Mouse (Mus musculus): ENCODE measurements around the gene Colgalt2. TPM values are rescaled to one million over a fixed set of nuclear protein-coding genes. Genes with fewer than 3 reads are reported as not detected.

Colgalt2 gene
- total RNA-seq, 2 experiments from 2014 or later, result 5.5 to 6.8 TPM

DNA sequence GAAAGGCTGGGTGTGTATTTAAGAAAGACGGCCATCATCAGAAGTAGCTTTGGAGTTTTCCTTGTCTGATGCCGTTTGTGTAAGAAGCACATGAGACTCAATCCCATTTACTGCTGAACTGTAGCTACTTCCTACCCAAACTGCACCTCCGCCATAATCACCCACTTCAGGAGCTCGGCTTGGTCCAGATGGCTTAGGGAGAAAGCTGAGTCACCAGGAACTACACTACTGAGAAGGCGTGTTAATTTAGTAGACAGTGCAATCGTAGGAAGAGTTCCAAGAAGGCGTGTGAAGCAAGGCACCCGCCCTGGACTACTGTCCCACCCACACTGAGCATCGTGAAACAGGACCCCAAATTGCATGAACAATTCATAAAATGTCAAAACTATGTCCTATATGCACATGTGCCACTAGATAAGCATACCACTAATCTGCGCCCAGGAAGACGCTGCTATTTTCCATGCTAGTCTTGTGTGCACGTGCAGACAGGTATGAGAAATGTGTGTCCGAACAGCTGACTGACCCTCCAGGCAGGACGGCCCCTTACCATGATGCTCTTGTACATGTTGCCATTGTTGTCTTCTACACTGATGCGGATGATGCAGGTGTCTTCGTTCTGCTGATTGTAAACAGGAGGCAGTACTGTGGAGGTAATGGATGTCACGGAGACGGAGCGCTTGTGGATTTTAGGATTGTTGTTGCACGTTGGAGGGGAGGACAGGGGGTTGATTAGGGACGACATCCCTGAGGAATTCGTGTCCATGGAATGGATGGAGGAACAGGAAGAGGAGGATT, 124.7 kb downstream of the Colgalt2 start:
- intact Hi-C loops (cut with DNase I), result loop anchor here (2.0 to 5.0 kb wide), 5 partner anchors 122 to 702 kb away; partner anchors contain the start of genes Arpc5, Rgl1 and Smg7

DNA sequence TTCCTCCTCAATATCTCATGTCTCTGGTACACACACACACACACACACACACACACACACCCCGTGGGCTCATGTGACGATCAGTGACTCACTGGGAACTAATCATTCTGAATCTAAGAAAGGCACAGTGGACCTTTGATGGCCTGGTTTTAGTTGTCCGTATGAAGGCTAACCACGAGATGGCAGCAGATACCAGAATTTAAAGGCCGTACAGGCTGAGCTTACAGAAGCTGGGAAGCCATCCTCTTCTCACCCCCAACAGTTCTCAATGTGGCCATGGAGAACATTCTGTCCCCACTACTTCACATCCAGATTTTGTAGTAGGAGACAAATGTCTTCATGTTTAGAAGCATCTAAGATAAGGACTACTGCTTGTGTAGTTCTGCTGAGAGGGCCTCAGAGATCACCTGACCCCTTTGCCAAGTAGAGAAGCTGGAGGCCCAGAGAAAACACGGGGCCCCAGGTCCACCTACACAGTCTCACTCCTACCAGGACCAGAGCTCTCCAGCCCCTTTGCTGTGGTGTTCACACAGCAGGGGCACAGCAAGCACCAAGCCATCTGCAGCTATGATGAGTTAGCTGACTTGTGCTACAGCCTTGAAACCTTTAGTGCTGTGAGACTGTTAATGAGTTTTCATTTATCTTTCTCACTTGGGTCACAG, 125.5 kb downstream of the Colgalt2 start:
- intact Hi-C loops (cut with DNase I), result loop anchor here (1.0 to 5.0 kb wide), 8 partner anchors 102 to 703 kb away; partner anchors contain the start of genes Arpc5, Rgl1 and Smg7
- peak; percentile 82 to 91 for DNase-seq (ENCODE audit: low spot score in 2 of 2)

More for the DNA sequence above, 124.7 kb downstream of the Colgalt2 start:
- DNase-seq (ENCODE audit: low spot score in 2 of 2), result peak; percentile 66 to 97

DNA sequence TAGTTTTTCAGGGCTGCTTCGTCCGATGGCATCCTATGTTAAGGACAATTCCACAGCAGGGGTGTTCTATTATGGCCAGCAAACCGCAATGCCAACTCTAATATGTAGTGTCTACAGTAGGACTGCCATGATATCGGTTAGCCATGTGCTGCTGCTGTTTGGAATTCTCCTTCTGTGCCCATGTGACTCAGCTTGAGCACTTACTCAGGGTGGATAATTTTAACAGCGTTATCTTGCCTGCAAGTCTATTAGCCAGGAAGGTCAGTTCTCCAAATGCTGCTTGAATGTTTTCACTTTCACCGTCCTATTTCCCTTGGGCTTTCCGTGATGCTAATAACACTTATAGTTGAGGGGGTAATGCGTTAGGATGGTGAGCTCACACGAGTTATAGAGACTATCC, 126.5 kb downstream of the Colgalt2 start:
- intact Hi-C loops (cut with DNase I), result loop anchor here (5.0 kb wide), 1 partner anchor 101 kb away; no protein-coding TSS in a partner anchor
- no peak for DNase-seq (ENCODE audit: low spot score in 2 of 2)

DNA sequence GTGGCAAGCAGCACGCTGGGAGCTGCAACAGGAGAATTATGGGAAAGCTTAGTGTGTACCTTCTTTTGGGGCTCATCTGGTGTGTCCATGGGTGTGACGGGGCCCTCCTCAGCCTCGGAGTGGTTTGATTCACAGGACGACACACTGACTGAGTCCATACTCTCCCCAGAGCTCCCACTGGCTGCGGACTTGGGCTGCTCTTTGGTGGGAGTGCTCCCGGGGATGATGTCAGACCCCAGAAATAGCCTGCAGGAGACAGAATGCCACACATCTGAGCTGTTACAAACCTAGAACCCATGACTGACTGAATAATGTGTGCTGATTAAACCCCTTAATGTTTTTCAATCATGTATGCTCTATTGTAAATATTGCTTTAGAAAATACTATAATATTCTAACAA, 128.6 kb downstream of the Colgalt2 start:
- intact Hi-C loops (cut with DNase I), result loop anchor here (5.0 kb wide), 1 partner anchor 99 kb away; no protein-coding TSS in a partner anchor

DNA sequence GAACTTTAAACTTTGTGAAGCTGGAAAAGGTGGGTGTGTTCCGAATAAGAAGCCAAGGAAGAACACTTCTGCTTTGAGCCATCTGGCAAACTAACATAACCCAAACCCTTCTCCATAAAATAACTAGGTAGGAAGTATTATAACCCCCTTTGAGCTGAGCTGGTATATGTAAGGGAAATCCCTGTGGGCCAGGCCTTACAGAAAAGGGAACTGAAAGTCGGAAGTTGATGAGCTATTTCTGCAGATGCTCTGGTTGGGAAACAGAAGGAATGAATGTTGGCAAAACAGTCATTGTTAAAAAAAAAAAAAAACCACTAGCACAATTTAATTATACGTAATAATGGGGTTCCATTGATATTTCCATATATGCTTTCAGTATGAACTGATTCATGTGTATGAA, 129.1 kb downstream of the Colgalt2 start:
- DNase-seq (ENCODE audit: low spot score in 2 of 2), result no peak
- intact Hi-C loops (cut with DNase I), result loop anchor here (5.0 kb wide), 1 partner anchor 99 kb away; no protein-coding TSS in a partner anchor

More for the DNA sequence above, 128.6 kb downstream of the Colgalt2 start:
- DNase-seq (ENCODE audit: low spot score in 2 of 2), result no peak

DNA sequence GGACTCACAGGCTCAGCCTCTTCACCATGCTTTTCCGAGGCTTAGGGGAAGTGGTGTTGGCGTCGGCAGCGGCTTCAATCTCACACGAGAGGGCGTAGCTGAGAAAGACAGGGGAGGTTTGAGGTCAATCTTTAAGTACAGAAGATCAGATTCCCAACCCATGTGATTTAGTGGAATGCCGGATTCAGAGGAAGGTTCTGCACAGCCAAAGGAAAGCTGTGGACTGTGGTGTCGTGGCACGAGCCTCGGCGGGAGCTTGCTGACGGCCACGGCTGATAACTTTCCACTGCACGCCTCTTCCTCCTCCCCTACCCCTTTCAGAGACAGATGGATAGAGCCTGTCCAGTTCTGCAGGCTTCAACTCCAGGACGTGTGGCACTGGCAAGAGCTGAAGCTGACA, 131.9 kb downstream of the Colgalt2 start:
- intact Hi-C loops (cut with DNase I), result no loop called here
- DNase-seq (ENCODE audit: low spot score in 2 of 2), result no peak

DNA sequence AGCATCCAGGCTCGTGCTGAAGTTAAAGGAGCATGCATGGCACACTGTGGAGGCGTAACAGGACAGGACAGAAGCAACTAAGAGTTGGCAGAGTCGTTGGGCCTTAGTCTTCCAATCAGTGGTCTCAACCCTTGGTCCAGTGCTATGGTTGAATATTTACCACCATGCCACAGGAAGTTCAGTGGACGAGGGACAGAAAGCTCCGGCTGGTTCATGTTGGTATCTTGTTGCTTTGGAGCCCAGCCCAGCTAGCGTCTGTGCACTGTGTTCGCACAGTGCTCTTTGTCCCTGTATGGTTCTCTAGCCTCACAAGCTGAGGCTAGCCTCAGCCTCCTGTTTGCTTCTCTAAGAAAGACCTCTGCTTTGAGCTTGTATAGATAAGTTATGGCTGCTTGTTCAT, 134.9 kb downstream of the Colgalt2 start:
- DNase-seq (ENCODE audit: low spot score in 2 of 2), result no peak
- intact Hi-C loops (cut with DNase I), result no loop called here

DNA sequence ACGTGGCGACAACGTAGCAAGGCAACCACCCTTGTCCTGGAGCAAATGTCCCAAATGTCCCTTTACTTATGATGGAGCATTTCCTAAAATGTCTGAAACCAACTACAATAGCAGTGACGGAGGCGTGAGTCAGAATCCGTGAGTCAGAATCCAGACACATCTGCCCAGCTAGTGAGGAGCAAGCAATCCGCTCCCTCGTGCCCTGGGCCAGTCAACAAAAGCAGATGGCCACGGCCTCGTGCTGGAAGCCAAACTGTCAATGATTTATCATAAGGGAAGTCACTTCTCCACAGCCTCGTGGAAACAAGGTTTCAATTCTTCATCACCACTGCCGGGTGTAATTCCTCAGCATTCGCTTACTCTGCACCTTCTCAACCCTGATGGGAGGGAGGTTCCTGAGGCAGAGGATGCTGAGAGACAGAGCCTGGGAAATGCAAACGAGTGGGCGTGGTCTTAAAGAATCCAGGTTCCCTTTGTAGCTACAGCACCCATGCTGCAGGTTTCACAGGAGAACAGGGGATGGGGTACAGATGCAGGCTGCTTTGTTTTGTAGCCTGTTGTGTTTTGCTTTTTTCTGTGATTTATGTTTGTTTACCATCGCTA, 136.9 kb downstream of the Colgalt2 start:
- intact Hi-C loops (cut with DNase I), result no loop called here
- DNase-seq (ENCODE audit: low spot score in 2 of 2), result peak in 1 of 2 experiments; percentile 79

DNA sequence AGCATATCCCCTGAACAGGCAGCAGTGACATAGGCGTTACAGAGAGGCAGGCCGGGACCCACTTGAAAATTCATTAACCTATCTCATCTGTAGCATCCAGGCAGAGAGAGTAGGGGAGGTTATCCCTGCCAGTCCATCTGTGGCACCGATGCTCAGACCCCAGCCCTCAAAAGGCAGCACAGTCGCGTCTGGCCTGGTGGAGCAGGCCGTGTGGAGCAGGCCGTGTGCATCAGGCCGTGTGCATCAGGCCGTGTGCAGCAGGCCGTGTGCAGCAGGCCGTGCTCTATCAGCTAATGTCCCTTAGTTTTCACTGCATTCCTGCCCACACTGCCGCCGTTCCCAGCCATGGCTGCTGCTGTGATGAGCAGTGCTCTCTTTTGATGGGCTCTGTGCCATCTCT, 137.6 kb downstream of the Colgalt2 start:
- no peak for DNase-seq (ENCODE audit: low spot score in 2 of 2)
- intact Hi-C loops (cut with DNase I), result no loop called here

DNA sequence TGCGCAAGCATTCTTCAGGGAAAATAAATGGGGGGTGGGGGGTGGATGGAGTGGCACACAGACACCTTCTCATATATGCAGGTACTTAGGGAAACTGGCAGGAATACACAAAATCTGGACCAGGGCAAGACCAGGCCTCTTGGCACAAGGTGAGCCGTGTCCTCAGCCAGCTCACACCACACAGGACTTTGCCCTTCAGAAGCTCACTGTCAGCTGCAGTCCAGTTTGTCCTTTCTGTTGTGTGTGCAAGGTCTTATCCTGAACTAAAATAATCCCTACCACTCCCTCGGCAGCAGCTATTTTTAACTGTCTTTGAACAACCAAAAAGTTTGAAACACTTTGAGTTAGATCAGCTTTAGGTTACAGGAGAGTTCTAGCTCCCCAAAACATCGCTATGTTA, 139.2 kb downstream of the Colgalt2 start:
- intact Hi-C loops (cut with DNase I), result no loop called here
- no peak for DNase-seq (ENCODE audit: low spot score in 2 of 2)

DNA sequence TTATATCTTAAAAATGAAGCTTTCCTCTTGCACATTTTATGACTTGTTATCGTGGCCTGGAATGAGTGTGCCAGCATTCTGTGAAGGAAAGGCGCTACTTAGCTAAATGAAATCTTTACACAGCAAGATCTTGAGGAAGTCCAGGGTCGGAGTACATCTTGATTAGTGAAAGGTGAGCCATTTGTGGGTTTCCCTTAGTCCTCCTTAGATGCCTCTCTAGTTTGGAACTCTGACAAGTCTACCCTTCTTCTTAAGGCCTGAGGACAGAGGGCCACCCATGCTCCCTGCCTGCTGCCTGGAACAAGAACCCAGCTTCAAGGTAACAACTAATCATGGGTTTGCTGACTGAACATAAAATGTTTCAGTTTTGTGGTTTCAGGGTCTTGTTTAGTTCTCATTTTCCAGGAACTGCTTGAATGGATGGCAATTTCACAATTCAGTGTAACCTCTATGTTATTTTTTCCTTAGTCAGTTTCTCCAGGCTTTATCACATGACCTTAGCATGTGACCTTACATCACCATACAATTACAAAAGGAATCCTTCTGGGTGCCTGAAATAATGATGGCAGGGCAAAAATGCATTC, 140.8 kb downstream of the Colgalt2 start:
- intact Hi-C loops (cut with DNase I), result no loop called here
- no peak for DNase-seq (ENCODE audit: low spot score in 2 of 2)

DNA sequence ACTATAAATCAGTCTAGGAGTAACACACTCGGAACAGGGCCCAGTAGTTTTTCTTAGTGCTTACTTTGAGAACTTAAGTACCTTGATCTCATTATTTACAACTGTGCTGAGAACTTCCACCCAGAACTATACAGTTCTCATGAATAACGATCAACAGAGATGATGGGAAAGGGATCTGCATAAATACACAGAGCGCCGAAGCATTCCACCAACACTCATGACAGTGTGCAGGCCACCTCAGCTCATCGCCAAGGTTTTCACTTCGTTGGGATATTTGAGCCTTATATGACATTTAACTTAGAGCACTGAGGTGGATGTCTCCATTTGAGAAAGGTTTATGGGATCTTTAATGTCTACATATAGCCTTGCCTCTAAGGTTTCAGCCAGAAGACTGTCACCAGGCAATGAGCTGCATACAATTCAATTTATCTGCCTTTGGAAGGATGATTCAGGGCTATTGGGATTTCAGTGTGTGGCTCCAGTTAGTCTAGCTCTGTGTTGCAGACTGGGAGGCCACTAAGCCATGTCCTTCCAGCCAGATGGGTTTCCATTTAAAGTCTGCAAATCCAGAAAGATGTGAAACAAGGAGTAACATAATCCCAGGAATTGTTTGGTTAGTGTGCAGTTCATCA, 143.2 kb downstream of the Colgalt2 start:
- no peak for DNase-seq (ENCODE audit: low spot score in 2 of 2)
- intact Hi-C loops (cut with DNase I), result no loop called here

DNA sequence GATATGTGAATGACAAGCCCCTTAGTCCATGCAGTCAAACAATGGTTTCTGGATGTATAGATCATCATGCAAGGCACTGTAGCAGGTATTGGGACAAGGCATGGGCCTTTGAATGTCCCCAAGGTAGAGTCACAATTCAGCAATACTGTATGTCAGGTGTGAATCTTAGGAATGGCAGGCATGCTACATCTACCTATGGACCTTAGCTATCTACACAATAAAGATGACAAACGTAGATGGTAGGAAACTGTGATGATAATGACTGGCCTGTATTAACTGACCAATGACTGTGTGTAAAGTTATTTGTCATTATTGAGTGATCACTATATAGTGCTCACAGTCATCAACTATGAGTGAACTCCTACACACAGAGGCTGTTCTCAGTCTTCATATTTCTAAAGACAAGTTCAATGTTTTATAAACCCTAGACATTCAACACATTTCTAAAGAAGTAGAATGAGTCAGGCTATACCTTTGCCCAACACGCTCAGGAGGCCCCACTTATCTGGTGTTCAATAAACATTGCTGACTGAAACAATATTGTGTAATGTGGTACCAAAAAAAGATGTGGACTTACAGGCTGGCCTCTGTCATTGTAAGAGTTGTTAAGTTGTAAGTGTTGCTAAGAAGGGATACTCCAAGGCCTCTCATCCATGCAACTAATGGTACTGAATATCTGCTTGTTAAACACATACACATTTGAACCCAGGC, 144.0 kb downstream of the Colgalt2 start:
- intact Hi-C loops (cut with DNase I), result no loop called here
- no peak for DNase-seq (ENCODE audit: low spot score in 2 of 2)

DNA sequence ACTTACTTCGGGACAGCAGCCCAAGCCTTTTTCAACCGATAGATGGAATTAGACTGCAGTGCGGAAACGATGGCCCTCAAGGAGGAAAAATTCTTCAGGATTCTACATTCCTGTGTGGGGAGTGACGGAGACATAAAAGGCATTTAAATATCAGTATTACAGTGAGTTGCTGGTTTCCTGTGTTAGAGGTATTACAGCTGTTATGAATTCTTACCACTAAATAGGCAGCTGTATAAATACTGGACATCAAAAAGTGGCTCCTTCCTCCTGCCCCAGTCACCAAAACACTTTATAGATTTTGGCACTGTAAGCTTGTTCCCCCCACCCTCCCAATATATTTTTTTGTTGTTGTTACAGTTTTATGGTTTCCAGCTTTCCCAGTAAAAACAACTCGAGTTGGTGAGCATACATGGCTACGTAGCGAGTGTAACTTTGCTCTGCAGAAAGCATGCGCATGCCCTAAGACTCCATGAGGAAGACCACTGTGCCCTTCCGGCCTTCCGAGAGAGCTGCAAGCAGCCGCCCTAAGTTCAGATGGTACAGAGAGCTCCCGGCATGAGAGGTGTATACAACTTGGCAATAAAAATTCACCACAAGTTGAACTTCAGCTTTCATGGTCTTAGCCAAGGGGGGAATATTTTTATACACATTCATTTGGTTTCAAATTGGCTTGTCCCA, 149.6 kb downstream of the Colgalt2 start:
- intact Hi-C loops (cut with DNase I), result no loop called here

DNA sequence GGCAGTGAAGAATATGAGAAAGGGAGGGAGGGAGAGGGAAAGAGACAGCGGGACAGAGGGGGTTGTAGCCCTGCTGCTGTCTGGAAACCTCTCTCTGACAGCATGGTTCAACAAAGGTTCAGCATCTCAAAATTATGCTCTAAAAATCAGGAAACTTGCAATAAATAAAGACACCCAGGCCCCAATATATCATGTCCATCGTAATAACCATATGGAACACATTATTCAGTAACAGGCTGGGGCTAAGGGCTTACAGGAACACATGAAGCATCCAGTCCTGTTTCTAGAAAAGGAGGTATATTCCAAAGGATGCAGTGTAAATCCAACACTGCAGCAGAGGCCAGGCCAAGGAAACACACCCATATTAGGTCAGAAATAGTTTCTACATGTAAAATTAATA, 150.9 kb downstream of the Colgalt2 start:
- intact Hi-C loops (cut with DNase I), result no loop called here
- no peak for DNase-seq (ENCODE audit: low spot score in 2 of 2)

More for the DNA sequence above, 149.6 kb downstream of the Colgalt2 start:
- no peak for DNase-seq (ENCODE audit: low spot score in 2 of 2)

DNA sequence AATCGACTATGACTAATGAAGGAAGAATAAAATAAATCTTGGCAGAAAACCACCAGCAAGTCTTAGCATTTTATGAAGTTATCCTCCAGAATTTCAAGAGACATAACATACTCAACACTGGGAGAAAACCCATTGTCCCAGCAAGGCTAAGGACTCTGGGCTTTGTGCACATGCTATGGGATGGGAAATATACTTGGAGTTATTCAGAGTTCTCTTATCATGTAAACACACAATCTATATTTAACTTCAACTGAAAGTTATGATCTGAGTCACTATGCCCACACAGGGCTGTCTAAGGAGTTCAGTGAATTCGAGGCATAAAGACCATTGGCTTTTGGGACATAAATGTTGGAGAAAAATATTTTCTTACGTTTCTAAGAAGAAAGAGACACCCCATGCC, 151.3 kb downstream of the Colgalt2 start:
- no peak for DNase-seq (ENCODE audit: low spot score in 2 of 2)
- intact Hi-C loops (cut with DNase I), result no loop called here

DNA sequence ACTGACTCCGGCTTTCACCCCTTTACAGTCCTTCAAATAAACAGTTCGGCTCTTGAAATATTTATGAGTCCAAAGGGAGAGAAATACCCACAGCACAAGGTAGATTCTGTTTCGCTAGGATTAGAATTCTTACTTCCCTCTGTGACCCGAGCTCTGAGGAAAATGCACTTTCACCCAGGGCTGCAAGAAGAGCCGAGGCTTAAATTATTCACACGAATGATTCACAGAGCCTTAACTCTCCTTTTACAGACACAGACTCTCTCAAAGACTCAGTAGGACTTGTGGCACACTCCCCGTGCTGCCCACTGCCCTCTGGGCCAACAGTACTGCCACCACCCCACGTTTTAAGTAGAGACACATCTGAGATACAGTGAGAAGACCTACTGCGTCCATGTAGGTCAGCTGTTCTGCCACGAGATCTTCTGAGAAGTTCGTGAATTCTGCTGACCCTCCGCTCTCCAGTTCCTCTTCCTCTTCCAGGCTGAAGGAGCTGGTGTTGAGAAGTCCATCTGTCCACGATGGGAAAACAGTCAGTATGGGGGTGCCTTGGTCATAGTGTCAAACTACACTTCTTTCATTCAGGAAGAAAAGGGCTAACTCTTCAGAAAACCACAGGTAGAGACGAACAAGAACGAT, 154.4 kb downstream of the Colgalt2 start:
- no peak for DNase-seq (ENCODE audit: low spot score in 2 of 2)
- intact Hi-C loops (cut with DNase I), result no loop called here

All from left cerebral cortex, postnatal 25 days (tissue).